Mouse (Mus musculus): ENCODE data around the gene Camk2n2. TPM values are rescaled to one million over a fixed set of nuclear protein-coding genes. Genes with fewer than 3 reads are reported as not detected.

Gene Camk2n2
- total RNA-seq, 2 experiments from 2014 or later, result 0.73 to 0.79 TPM

- intact Hi-C loops (cut with DNase I), result loop anchor here (2.0 to 5.0 kb wide), 3 partner anchors 39 to 94 kb away; partner anchors contain the start of genes Abcf3, Dvl3 and Psmd2
- peak; percentile 86 for DNase-seq
Observed at GRCm38 (mm10) chr16:20611357-20612227, 9.5 kb downstream of the Camk2n2 start, which contains the start of the genes Eef1akmt4, Gm49333 and Alg3. Gene Eef1akmt4, plus strand, starts transcription at chr16:20611593. Gene Gm49333, plus strand, starts transcription at chr16:20611610. Gene Alg3, minus strand, starts transcription at chr16:20611735.

GRCm38 (mm10) chr16:20610501-20611356, 10.4 kb downstream of the Camk2n2 start:
- DNase-seq, result peak; percentile 78 to 83
- intact Hi-C loops (cut with DNase I), result loop anchor here (2.0 to 5.0 kb wide), 3 partner anchors 40 to 93 kb away; partner anchors contain the start of genes Abcf3, Dvl3 and Psmd2

GRCm38 (mm10) chr16:20604705-20605104, 16.4 kb downstream of the Camk2n2 start:
- no peak for DNase-seq
- intact Hi-C loops (cut with DNase I), result no loop called here

- intact Hi-C loops (cut with DNase I), result no loop called here
Observed at GRCm38 (mm10) chr16:20600511-20600910, 20.6 kb downstream of the Camk2n2 start.

GRCm38 (mm10) chr16:20596687-20597441, 24.2 kb downstream of the Camk2n2 start:
- intact Hi-C loops (cut with DNase I), result no loop called here
- DNase-seq, result no peak

More at GRCm38 (mm10) chr16:20600511-20600910, 20.6 kb downstream of the Camk2n2 start:
- DNase-seq, result no peak

GRCm38 (mm10) chr16:20595737-20596136, 25.4 kb downstream of the Camk2n2 start:
- no peak for DNase-seq
- intact Hi-C loops (cut with DNase I), result no loop called here

- intact Hi-C loops (cut with DNase I), result no loop called here
- no peak for DNase-seq
Observed at GRCm38 (mm10) chr16:20595060-20595673, 25.9 kb downstream of the Camk2n2 start.

- intact Hi-C loops (cut with DNase I), result no loop called here
- peak in 1 of 2 experiments; percentile 7 for DNase-seq
Observed at GRCm38 (mm10) chr16:20591076-20591705, 29.9 kb downstream of the Camk2n2 start.

GRCm38 (mm10) chr16:20590680-20591038, 30.4 kb downstream of the Camk2n2 start:
- intact Hi-C loops (cut with DNase I), result no loop called here
- no peak for DNase-seq

- intact Hi-C loops (cut with DNase I), result no loop called here
- peak; percentile 29 to 33 for DNase-seq
Observed at GRCm38 (mm10) chr16:20589939-20590679, 31.0 kb downstream of the Camk2n2 start.

GRCm38 (mm10) chr16:20589366-20589938, 31.6 kb downstream of the Camk2n2 start, which contains the start of gene Vwa5b2:
Gene Vwa5b2, plus strand, starts transcription at chr16:20589471.
- DNase-seq, result no peak
- intact Hi-C loops (cut with DNase I), result no loop called here

Small RNA genes within 50 kb of the gene (microRNA-seq; reads per million reads assigned to microRNA genes)
- 3.2 to 279 reads per million in 2 experiments for gene Mir1224

Other genes starting within 250 kb of the Camk2n2 start
- gene Abcc5, start 194.9 kb downstream of the Camk2n2 start, total RNA-seq (2021), result 10 to 100 TPM; 42.0 to 43.3 TPM
- gene Eif2b5, start 122.5 kb downstream of the Camk2n2 start, total RNA-seq (2021), result 10 to 100 TPM; 49.7 to 50.4 TPM
- gene Dvl3, start 104.3 kb downstream of the Camk2n2 start, total RNA-seq (2021), result 10 to 100 TPM; 51.1 to 51.7 TPM
- 100 to 1,000 TPM; 218 to 220 TPM for gene Ap2m1, start 85.8 kb downstream of the Camk2n2 start, total RNA-seq (2021)
- gene Abcf3, start 72.7 kb downstream of the Camk2n2 start, total RNA-seq (2021), result 10 to 100 TPM; 69.1 to 72.7 TPM
- gene Vwa5b2, start 31.8 kb downstream of the Camk2n2 start, total RNA-seq (2021), result not detected
- gene Eef1akmt4, start 9.7 kb downstream of the Camk2n2 start, total RNA-seq (2021), result 1 to 10 TPM; 4.9 to 5.6 TPM
- under 1 TPM in 1 of 2 experiments, not detected in 1; 0.29 TPM for gene Gm49333, start 9.7 kb downstream of the Camk2n2 start, total RNA-seq (2021)
- gene Alg3, start 9.6 kb downstream of the Camk2n2 start, total RNA-seq (2021), result 10 to 100 TPM; 10.4 to 10.5 TPM
- gene Ece2, start 8.5 kb upstream of the Camk2n2 start, total RNA-seq (2021), result under 1 TPM; 0.34 to 0.86 TPM
- 100 to 1,000 TPM; 191 to 193 TPM for gene Psmd2, start 30.4 kb upstream of the Camk2n2 start, total RNA-seq (2021)
- 100 to 1,000 TPM; 329 to 343 TPM for gene Eif4g1, start 47.0 kb upstream of the Camk2n2 start, total RNA-seq (2021)
- gene Fam131a, start 72.0 kb upstream of the Camk2n2 start, total RNA-seq (2021), result 10 to 100 TPM; 26.6 to 29.8 TPM
- 10 to 100 TPM; 10.2 TPM for gene Polr2h, start 96.4 kb upstream of the Camk2n2 start, total RNA-seq (2021)
- 1 to 10 TPM; 2.2 to 2.4 TPM for gene Clcn2, start 96.5 kb upstream of the Camk2n2 start, total RNA-seq (2021)
- gene Chrd, start 111.8 kb upstream of the Camk2n2 start, total RNA-seq (2021), result 1 to 10 TPM; 2.4 to 2.5 TPM
- gene Thpo, start 113.2 kb upstream of the Camk2n2 start, total RNA-seq (2021), result under 1 TPM; 0.15 to 0.36 TPM

Data from heart, postnatal 14 days (tissue).